Mouse (Mus musculus) G1E (cell line): Measurements from ENCODE around the gene Hoxa13. TPM values are rescaled to one million over a fixed set of nuclear protein-coding genes. Genes with fewer than 3 reads are reported as not detected.

ENCODE experiments used
- ATAC-seq: 2 replicates; pipeline ENCODE4 v1.8.0; 2016; ENCODE audit warnings: mild to moderate bottlenecking; ENCODE audit not compliant: insufficient number of reproducible peaks, poor library complexity, low FRiP score, severe bottlenecking; ENCODE audit errors: extremely low read depth
- DNase-seq: peaks from one replicate; pipeline ENCODE4 v3.0.0; 2012; ENCODE audit warnings: low spot score
- H3K27me3 ChIP-seq: 2 replicates; pipeline ENCODE4 v1.6.1; 2012; ENCODE audit warnings: mild to moderate bottlenecking, low read length, inconsistent platforms; ENCODE audit not compliant: insufficient read depth
- H3K36me3 ChIP-seq: replicated peaks from 2 replicates; pipeline ENCODE3; 2012; ENCODE audit warnings: mild to moderate bottlenecking, inconsistent platforms
- H3K4me1 ChIP-seq: 2 replicates; pipeline ENCODE4 v1.6.1; 2012; ENCODE audit warnings: low read depth, low read length, inconsistent platforms, mixed read lengths; ENCODE audit not compliant: insufficient read depth
- H3K4me3 ChIP-seq: 2 replicates; pipeline ENCODE4 v1.5.1; 2012; ENCODE audit warnings: low read depth, mild to moderate bottlenecking, inconsistent platforms, low read length, moderate library complexity, mixed read lengths
- H3K9me3 ChIP-seq: replicated peaks from 2 replicates; pipeline ENCODE4 v1.6.1; 2012; ENCODE audit warnings: inconsistent platforms
- CTCF ChIP-seq: IDR thresholded peaks from 2 replicates; pipeline ENCODE4 v1.5.1; 2012; ENCODE audit warnings: low read depth, low read length, inconsistent platforms, mixed read lengths
- GATA1 ChIP-seq: IDR thresholded peaks from 2 replicates; pipeline ENCODE4 v1.6.1; 2012; ENCODE audit warnings: borderline replicate concordance, low read length, inconsistent platforms, mixed read lengths
- GATA2 ChIP-seq: IDR thresholded peaks from 2 replicates; pipeline ENCODE4 v1.6.1; 2012; ENCODE audit warnings: low read depth, low read length, inconsistent platforms, borderline replicate concordance
- POLR2AphosphoS5 ChIP-seq: IDR thresholded peaks from 2 replicates; pipeline ENCODE4 v1.6.1; 2012; ENCODE audit warnings: low read depth, low read length, inconsistent platforms; ENCODE audit not compliant: insufficient replicate concordance
- TAL1 ChIP-seq: conservative IDR thresholded peaks from 2 replicates; pipeline ENCODE4 v1.6.1; 2012; ENCODE audit warnings: low read depth, low read length, inconsistent platforms, mixed read lengths
- polyA plus RNA-seq: library from polyadenylated mRNA; stranded (reverse); fragments of >175 nt; gene quantifications from 2 replicates; pipeline ENCODE4 v1.2.3, GENCODE M21; 2012
- total RNA-seq, 2 experiments: library from RNA; stranded (forward) in 1 of 2; stranded (reverse) in 1 of 2; fragments of 200-1000 nt in 1 of 2; fragments of >200 nt in 1 of 2; fragmentation: Nextera tagmentation in 1 of 2; gene quantifications; 2 replicates each; pipeline ENCODE4 v1.2.3; 2014 to 2017

The Hoxa13 gene
- total and polyA plus RNA-seq, 3 experiments = not detected

DNA sequence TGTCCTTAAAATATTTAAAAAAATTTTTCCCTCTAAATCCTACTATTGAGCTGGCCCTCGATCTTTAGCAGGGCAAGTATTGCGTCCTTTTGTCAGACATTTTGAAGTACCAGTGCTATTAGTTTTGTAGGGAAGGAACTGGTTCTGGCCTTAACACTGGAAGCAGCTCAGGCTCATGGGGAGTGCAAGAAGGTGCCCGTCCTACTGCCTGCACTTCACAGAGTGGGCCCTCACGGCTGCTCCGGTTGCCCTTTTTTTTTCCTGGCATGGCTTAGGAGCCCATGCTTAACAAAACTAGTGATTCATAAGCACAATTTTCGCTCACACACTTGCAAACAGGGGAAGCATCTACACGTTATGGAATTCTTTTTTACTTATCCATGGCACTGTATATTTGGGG, 21.7 kb downstream of the Hoxa13 start:
- Histone ChIP-seq H3K4me1 (no peaks in the 10 kb centered on the region), H3K36me3 (no peaks in the 10 kb centered on the region), H3K27me3 (peaks cover 27% of the 10 kb centered on the region), H3K4me3 (no peak overlapping the region), H3K9me3 (peaks cover 8% of the 10 kb centered on the region)
- no peak for ATAC-seq
- no peak for DNase-seq
- TF ChIP-seq POLR2AphosphoS5 (no peak), TAL1 (no peak), CTCF (no peak), GATA2 (no peak), GATA1 (no peak)

DNA sequence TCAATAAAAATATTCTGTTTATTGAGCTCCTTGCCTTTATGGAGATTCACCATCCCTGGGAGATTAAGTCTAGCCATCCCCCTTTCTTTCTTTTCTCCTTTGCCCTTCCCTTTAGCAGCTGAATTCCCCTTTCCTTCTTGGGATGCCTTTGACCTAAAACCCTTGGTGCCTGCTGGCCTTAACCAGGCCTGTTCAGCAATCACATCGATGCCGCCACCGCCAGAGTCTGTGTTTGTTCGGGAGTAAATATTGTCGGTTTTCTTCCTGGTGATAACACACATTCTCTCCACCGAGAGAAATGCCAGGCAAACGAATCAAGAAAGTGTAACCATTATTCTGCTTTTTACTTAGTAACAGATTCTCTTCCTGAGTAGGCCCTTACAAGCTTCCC, 22.5 kb downstream of the Hoxa13 start:
- peaks cover 12% of the 10 kb centered on the region for H3K9me3 ChIP-seq
- H3K36me3 ChIP-seq = no peaks in the 10 kb centered on the region
- H3K4me1 ChIP-seq = no peaks in the 10 kb centered on the region
- ATAC-seq = no peak
- peaks cover 31% of the 10 kb centered on the region for H3K27me3 ChIP-seq
- H3K4me3 ChIP-seq = no peak overlapping the region
- TF ChIP-seq POLR2AphosphoS5 (no peak), TAL1 (no peak), CTCF (no peak), GATA1 (no peak), GATA2 (no peak)
- DNase-seq = no peak

DNA sequence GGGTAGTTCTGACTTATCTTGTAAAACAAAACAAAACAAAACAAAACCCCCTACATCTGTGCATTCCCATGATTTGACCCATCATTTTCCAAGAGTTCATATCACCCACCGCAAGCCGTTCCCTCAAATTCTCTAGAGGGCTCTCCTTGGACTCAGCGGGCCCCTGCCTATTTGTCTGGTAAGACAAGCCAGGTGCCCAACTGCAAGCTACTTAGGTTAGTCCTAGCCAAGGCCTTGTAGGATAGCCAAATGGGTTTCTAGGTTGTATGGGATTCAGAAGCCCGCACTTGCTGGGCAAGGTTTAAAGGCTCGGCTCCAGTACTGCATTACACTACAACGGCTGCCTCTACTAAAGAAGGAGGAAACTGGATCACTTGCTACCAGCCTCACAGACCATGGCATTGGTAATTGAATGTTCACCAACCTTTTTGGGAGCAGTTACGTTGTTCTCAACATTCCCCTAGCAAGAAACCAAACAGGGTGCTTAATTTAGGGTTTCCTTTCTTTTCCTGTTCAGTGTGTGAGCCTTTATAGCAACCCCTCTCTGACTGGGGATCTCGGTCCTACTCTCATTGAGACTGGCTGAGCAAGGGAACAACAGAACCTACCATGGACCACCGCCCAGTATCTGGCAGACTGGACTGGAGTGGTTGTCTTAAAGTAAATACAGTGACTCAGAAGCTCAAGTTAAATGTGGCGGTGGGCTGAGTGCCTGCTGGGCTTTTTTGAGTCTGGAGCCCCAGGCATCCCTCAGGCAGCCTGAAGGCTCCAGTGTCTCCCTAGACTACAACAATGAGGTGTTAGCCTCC, 23.1 kb downstream of the Hoxa13 start:
- Histone ChIP-seq H3K9me3 (peaks cover 12% of the 10 kb centered on the region), H3K4me3 (no peak overlapping the region), H3K27me3 (peaks cover 37% of the 10 kb centered on the region), H3K36me3 (no peaks in the 10 kb centered on the region), H3K4me1 (no peaks in the 10 kb centered on the region)
- ATAC-seq (no peak), DNase-seq (no peak)
- TF ChIP-seq POLR2AphosphoS5 (no peak), CTCF (no peak), GATA1 (no peak)

- DNase-seq (no peak), ATAC-seq (no peak)
- H3K4me1 ChIP-seq = no peaks in the 10 kb centered on the region
- TF ChIP-seq CTCF (no peak), TAL1 (no peak), POLR2AphosphoS5 (no peak), GATA2 (no peak), GATA1 (no peak)
- H3K4me3 ChIP-seq = no peak overlapping the region
- H3K9me3 ChIP-seq = peaks cover 12% of the 10 kb centered on the region
- peaks cover 44% of the 10 kb centered on the region for H3K27me3 ChIP-seq
- H3K36me3 ChIP-seq = no peaks in the 10 kb centered on the region
Observed at GRCm38 (mm10) chr6:52236806-52237205, 23.9 kb downstream of the Hoxa13 start.

- Histone ChIP-seq H3K4me1 (no peaks in the 10 kb centered on the region), H3K36me3 (no peaks in the 10 kb centered on the region), H3K4me3 (no peak overlapping the region), H3K27me3 (peaks cover 47% of the 10 kb centered on the region), H3K9me3 (peaks cover 12% of the 10 kb centered on the region)
- TF ChIP-seq GATA1 = no peak
- TF ChIP-seq CTCF = no peak
- TF ChIP-seq POLR2AphosphoS5 = no peak
- TF ChIP-seq TAL1 = no peak
- no peak for TF ChIP-seq GATA2
- ATAC-seq = no peak
- DNase-seq = no peak
Observed at GRCm38 (mm10) chr6:52235866-52236265, 24.8 kb downstream of the Hoxa13 start.

DNA sequence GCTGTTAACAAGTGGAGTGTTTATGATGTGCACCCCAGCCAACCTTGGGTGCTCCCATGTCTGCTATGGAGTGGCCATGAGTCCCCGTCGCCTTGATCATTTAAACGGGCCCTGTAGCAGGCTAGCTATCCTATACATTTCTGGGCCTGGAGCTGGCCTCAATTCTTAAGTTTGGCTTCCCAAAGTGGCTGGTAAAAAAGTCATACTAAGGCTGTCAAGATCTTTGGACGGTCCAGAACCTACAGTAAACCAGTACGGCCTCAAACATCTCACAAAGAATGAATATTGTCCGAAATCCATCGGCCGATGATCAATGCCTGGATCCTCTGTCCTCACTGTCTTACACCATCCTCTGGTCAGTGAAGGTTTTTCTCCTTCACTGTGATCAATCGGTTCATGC, 25.4 kb downstream of the Hoxa13 start:
- DNase-seq = no peak
- H3K4me3 ChIP-seq = no peak overlapping the region
- H3K9me3 ChIP-seq = peaks cover 12% of the 10 kb centered on the region
- H3K27me3 ChIP-seq = peaks cover 49% of the 10 kb centered on the region
- no peak for TF ChIP-seq CTCF
- TF ChIP-seq GATA2 = no peak
- TF ChIP-seq GATA1 = no peak
- TF ChIP-seq POLR2AphosphoS5 = no peak
- no peak for TF ChIP-seq TAL1
- ATAC-seq = no peak
- H3K4me1 ChIP-seq = no peaks in the 10 kb centered on the region
- H3K36me3 ChIP-seq = no peaks in the 10 kb centered on the region
